Mouse (Mus musculus): ENCODE results near the gene Dtwd1. TPM values are rescaled to one million over a fixed set of nuclear protein-coding genes. Genes with fewer than 3 reads are reported as not detected.
A peak's percentile ranks its signal among the peaks of the same experiment; 100 is the strongest.

The Dtwd1 gene
- polyA plus RNA-seq (2015; fragmentation: Nextera tagmentation; extraction: Ambion mirVana), result 18.3 and 18.4 TPM in 2 replicates

GRCm38 (mm10) chr2:126151855-126152571 is at the start of gene Dtwd1, which contains the start of gene Fam227b:
Gene Dtwd1, plus strand, starts transcription at chr2:126152141.
Gene Fam227b, minus strand, starts transcription at chr2:126152004.
- H3K9me3 ChIP-seq (ENCODE audit: control insufficient read depth, low read length), result no peaks in the 10 kb centered on the region
- H3K4me1 ChIP-seq (ENCODE audit: control insufficient read depth, insufficient read depth, low read depth, low read length), result no peaks in the 10 kb centered on the region; the same call in 1 of the 2 replicates
- no peaks in the 10 kb centered on the region for H3K27me3 ChIP-seq (replicated peaks; ENCODE audit: control insufficient read depth, insufficient read depth, low read length)
- ATAC-seq, result peak; percentile 100
- peak within 1 kb of the TSS; percentile 76 for H3K4me3 ChIP-seq (ENCODE audit: low read length)
- under 1% methylated on average over 56 of the region's 57 CpGs for WGBS
- H3K36me3 ChIP-seq (ENCODE audit: control insufficient read depth, insufficient read depth, low read length), result 0 out of 2 replicates have a peak, but pooled peaks cover 3% of the 10 kb centered on the region
- peak within 1 kb of the TSS; percentile 93 for H3K9ac ChIP-seq (ENCODE audit: low read depth, low read length)
- H3K27ac ChIP-seq (ENCODE audit: low read depth, low read length), result peak within 1 kb of the TSS; percentile 89
- peak within 1 kb of the TSS; percentile 60 for H3K4me2 ChIP-seq (ENCODE audit: low read length)

- Histone ChIP-seq H3K36me3 (ENCODE audit: control insufficient read depth, insufficient read depth, low read length) (no peaks in the 10 kb centered on the region), H3K9me3 (ENCODE audit: control insufficient read depth, low read length) (no peaks in the 10 kb centered on the region), H3K4me3 (ENCODE audit: low read length) (no peak overlapping the region), H3K9ac (ENCODE audit: low read depth, low read length) (no peak overlapping the region), H3K27me3 (replicated peaks; ENCODE audit: control insufficient read depth, insufficient read depth, low read length) (no peaks in the 10 kb centered on the region), H3K27ac (ENCODE audit: low read depth, low read length) (no peak overlapping the region), H3K4me1 (ENCODE audit: control insufficient read depth, insufficient read depth, low read depth, low read length) (no peaks in the 10 kb centered on the region; the same call in 1 of the 2 replicates), H3K4me2 (ENCODE audit: low read length) (no peak overlapping the region)
- ATAC-seq, result no peak
These were observed 4.2 kb upstream of the Dtwd1 start for GRCm38 (mm10) chr2:126147723-126148122.

DNA sequence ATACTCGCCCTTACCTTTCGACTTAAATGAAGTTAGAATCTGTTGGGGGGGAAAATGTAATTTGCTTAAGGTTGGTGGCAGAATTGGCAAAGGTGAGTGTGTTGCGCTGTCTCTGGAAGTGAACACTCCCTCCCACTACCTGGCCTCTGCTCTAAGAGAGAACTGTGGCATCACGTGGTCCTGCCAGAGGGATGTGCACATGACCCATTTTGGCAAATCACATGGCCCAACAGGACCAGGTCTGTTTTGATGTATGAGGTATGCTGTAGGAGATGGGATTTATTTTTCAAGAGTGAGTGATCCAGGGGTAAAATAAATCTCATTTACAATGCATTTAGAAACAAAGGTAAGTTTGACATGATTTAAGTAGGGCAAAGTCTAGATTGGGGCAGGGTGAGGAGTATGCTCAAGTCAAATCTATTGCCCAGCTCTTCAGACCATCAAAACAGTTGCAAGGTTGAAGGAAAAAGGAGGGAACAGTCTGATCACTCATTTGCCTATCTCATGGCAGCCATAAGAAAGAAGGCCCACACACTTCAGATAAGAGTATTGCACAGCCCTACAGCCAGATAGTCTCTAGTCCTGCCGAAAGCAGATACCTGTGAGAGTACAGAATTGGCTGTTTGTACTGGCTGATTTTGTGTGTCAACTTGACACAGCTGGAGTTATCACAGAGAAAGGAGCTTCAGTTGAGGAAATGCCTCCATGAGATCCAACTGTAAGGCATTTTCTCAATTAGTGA is 13.5 kb downstream of the Dtwd1 start:
- Histone ChIP-seq H3K9me3 (ENCODE audit: control insufficient read depth, low read length) (no peaks in the 10 kb centered on the region), H3K27me3 (replicated peaks; ENCODE audit: control insufficient read depth, insufficient read depth, low read length) (no peaks in the 10 kb centered on the region), H3K4me2 (ENCODE audit: low read length) (no peak overlapping the region), H3K4me3 (ENCODE audit: low read length) (no peak overlapping the region), H3K4me1 (ENCODE audit: control insufficient read depth, insufficient read depth, low read depth, low read length) (no peaks in the 10 kb centered on the region), H3K9ac (ENCODE audit: low read depth, low read length) (no peak overlapping the region), H3K27ac (ENCODE audit: low read depth, low read length) (no peak overlapping the region), H3K36me3 (ENCODE audit: control insufficient read depth, insufficient read depth, low read length) (peaks cover 9% of the 10 kb centered on the region)
- no peak for ATAC-seq
- WGBS, result 94% methylated on average over 5 of the region's 5 CpGs

DNA sequence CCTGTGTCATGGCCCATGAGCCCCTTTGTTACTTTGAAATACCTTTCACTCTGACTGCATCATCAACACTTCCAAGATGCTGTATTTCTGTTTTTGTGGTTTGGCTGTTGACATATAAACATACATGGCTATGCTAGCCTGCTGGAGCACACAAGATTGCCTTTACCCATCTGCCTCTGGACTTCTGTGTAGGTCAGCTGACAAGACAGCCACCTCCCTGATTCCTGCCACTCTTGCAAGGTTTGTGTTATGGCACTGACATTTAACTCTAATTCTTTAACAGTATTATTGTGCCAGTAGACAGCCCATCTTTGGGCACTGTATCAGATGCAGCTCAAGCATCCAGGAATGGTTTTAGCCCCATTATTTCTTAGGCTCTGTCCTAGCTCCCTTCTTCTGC is 14.4 kb downstream of the Dtwd1 start:
- Histone ChIP-seq H3K27me3 (replicated peaks; ENCODE audit: control insufficient read depth, insufficient read depth, low read length) (no peaks in the 10 kb centered on the region), H3K9ac (ENCODE audit: low read depth, low read length) (no peak overlapping the region), H3K27ac (ENCODE audit: low read depth, low read length) (no peak overlapping the region), H3K9me3 (ENCODE audit: control insufficient read depth, low read length) (no peaks in the 10 kb centered on the region), H3K4me3 (ENCODE audit: low read length) (no peak overlapping the region), H3K4me1 (ENCODE audit: control insufficient read depth, insufficient read depth, low read depth, low read length) (no peaks in the 10 kb centered on the region), H3K36me3 (ENCODE audit: control insufficient read depth, insufficient read depth, low read length) (peaks cover 8% of the 10 kb centered on the region), H3K4me2 (ENCODE audit: low read length) (no peak overlapping the region)
- ATAC-seq, result no peak

- Histone ChIP-seq H3K4me2 (ENCODE audit: low read length) (no peak overlapping the region), H3K36me3 (ENCODE audit: control insufficient read depth, insufficient read depth, low read length) (peaks cover 8% of the 10 kb centered on the region), H3K9me3 (ENCODE audit: control insufficient read depth, low read length) (no peaks in the 10 kb centered on the region), H3K27me3 (replicated peaks; ENCODE audit: control insufficient read depth, insufficient read depth, low read length) (no peaks in the 10 kb centered on the region), H3K4me1 (ENCODE audit: control insufficient read depth, insufficient read depth, low read depth, low read length) (no peaks in the 10 kb centered on the region), H3K27ac (ENCODE audit: low read depth, low read length) (no peak overlapping the region), H3K9ac (ENCODE audit: low read depth, low read length) (no peak overlapping the region), H3K4me3 (ENCODE audit: low read length) (no peak overlapping the region)
- ATAC-seq, result no peak
- 83% methylated on average over 8 of the region's 8 CpGs for WGBS
These were observed 15.1 kb downstream of the Dtwd1 start for GRCm38 (mm10) chr2:126166848-126167617.

DNA sequence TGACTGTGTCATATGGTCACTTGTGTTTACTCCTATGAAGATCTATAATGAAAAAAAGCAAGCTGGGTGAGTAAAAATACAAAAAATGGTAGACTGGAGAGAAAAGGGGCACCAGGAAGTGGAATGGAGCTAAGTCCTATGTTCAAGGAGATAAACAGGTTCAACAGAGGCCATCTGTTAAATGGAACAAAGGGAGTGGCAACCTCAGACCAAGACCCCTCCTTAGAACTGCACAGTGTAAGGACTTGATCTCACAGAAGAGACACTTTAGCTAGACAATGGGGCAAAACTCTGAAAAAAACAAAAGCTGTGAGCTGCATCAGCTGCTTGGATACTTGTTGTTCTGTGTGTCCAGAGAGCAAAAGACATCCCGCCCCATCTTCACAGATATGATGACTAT is 19.5 kb downstream of the Dtwd1 start:
- Histone ChIP-seq H3K4me2 (ENCODE audit: low read length) (no peak overlapping the region), H3K4me3 (ENCODE audit: low read length) (no peak overlapping the region), H3K9me3 (ENCODE audit: control insufficient read depth, low read length) (no peaks in the 10 kb centered on the region), H3K27me3 (replicated peaks; ENCODE audit: control insufficient read depth, insufficient read depth, low read length) (no peaks in the 10 kb centered on the region), H3K27ac (ENCODE audit: low read depth, low read length) (no peak overlapping the region), H3K36me3 (ENCODE audit: control insufficient read depth, insufficient read depth, low read length) (no peaks in the 10 kb centered on the region), H3K9ac (ENCODE audit: low read depth, low read length) (no peak overlapping the region), H3K4me1 (ENCODE audit: control insufficient read depth, insufficient read depth, low read depth, low read length) (no peaks in the 10 kb centered on the region)
- no peak for ATAC-seq
- WGBS, result 93% methylated on average over 1 of the region's 1 CpGs

DNA sequence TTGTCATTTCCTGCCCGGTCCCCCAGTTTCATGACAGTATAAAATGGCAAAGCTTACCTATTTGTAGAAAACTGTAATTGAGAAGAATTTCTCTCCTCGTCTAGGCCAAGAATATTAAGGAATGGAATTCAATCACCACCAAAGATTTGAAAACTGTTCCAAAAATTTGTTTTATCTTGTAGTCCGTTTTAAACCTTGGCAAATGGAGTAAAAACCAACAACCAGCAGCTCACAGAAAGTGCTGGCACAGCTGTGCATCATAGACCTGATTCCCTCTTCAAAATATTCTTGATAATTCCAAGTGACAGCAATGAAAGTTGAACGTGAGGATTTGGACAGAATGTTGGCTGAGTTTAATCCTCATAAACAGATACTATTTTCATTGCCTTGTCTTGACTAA is 39.4 kb downstream of the Dtwd1 start:
- H3K9ac ChIP-seq (ENCODE audit: low read depth, low read length), result no peak overlapping the region
- H3K27ac ChIP-seq (ENCODE audit: low read depth, low read length), result no peak overlapping the region
- no peak overlapping the region for H3K4me2 ChIP-seq (ENCODE audit: low read length)
- no peak for ATAC-seq
- H3K4me3 ChIP-seq (ENCODE audit: low read length), result no peak overlapping the region
- H3K36me3 ChIP-seq (ENCODE audit: control insufficient read depth, insufficient read depth, low read length), result no peaks in the 10 kb centered on the region
- no peaks in the 10 kb centered on the region for H3K9me3 ChIP-seq (ENCODE audit: control insufficient read depth, low read length)
- no peaks in the 10 kb centered on the region for H3K27me3 ChIP-seq (replicated peaks; ENCODE audit: control insufficient read depth, insufficient read depth, low read length)
- no peaks in the 10 kb centered on the region for H3K4me1 ChIP-seq (ENCODE audit: control insufficient read depth, insufficient read depth, low read depth, low read length)
- 81% methylated on average over 4 of the region's 4 CpGs for WGBS

DNA sequence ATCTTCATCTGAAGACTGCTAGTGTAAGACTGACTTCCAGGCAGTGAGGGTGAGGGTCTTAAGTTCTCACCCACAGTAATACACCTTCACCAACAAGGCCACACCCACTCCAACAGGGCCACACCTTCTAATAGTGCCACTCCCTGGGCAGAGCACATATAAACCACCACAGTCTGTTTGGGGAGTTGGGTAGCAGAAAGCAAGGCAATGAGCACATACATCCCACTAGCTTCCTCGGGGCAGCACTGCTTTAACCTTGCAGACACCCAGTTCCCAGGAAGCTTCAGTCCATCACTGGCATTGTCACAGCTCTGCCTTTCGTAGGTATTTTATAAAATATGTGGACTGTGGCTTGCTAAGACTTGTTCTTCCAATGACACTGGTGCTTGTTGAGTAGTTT is 40.2 kb downstream of the Dtwd1 start:
- Histone ChIP-seq H3K9ac (ENCODE audit: low read depth, low read length) (no peak overlapping the region), H3K4me3 (ENCODE audit: low read length) (no peak overlapping the region), H3K27ac (ENCODE audit: low read depth, low read length) (no peak overlapping the region), H3K9me3 (ENCODE audit: control insufficient read depth, low read length) (no peaks in the 10 kb centered on the region), H3K4me2 (ENCODE audit: low read length) (no peak overlapping the region), H3K4me1 (ENCODE audit: control insufficient read depth, insufficient read depth, low read depth, low read length) (no peaks in the 10 kb centered on the region), H3K27me3 (replicated peaks; ENCODE audit: control insufficient read depth, insufficient read depth, low read length) (no peaks in the 10 kb centered on the region), H3K36me3 (ENCODE audit: control insufficient read depth, insufficient read depth, low read length) (no peaks in the 10 kb centered on the region)
- WGBS, result 91% methylated on average over 2 of the region's 2 CpGs
- ATAC-seq, result no peak

Measured in hindbrain, embryonic 16.5 days (tissue).